Mouse (Mus musculus) testis, adult 2 months (tissue): ENCODE data around the gene Abt1.
A peak's percentile ranks its signal among the peaks of the same experiment; 100 is the strongest.

ENCODE experiments used
- CTCF ChIP-seq: fragments of 200-500 bp; IDR thresholded peaks from 2 replicates; pipeline ENCODE4 v1.5.1; 2012; ENCODE audit warnings: low read depth, mild to moderate bottlenecking, inconsistent platforms, low read length, moderate library complexity; ENCODE audit not compliant: control insufficient read depth, insufficient read depth, insufficient replicate concordance
- POLR2A ChIP-seq: fragments of 200-500 bp; IDR thresholded peaks from 2 replicates; pipeline ENCODE4 v1.6.1; 2012; ENCODE audit warnings: low read depth, mild to moderate bottlenecking, inconsistent platforms, low read length, moderate library complexity; ENCODE audit not compliant: control insufficient read depth

- no peak for TF ChIP-seq POLR2A
- TF ChIP-seq CTCF = peak; percentile 25; the same call in 1 of the 2 replicates
Observed at GRCm38 (mm10) chr13:23430734-23431133, 7.1 kb upstream of the Abt1 start.
